Mouse (Mus musculus): ENCODE data around the gene Miip. TPM values are rescaled to one million over a fixed set of nuclear protein-coding genes. Genes with fewer than 3 reads are reported as not detected.
"Not testable (repeated sequence)": the region's sequence is repeated elsewhere in the genome, so short reads cannot be mapped to it uniquely, and the experiment has no call there.

Gene Miip
- polyA plus RNA-seq, 1 experiment from 2014 or later = 34.7 TPM

- no peak overlapping the region for H3K27ac ChIP-seq (ENCODE audit: low read depth, low read length)
- H3K4me1 ChIP-seq (ENCODE audit: control insufficient read depth, insufficient read depth, low read length) = no peaks in the 10 kb centered on the region
- no peak overlapping the region for H3K4me2 ChIP-seq (replicated peaks; ENCODE audit: low read depth, low read length)
- no peaks in the 10 kb centered on the region for H3K9me3 ChIP-seq (ENCODE audit: control insufficient read depth, low read length)
- no peak for ATAC-seq (ENCODE audit: low FRiP score, low TSS enrichment)
- peaks cover 84% of the 10 kb centered on the region for H3K36me3 ChIP-seq (ENCODE audit: control insufficient read depth, insufficient read depth, low read length)
- H3K9ac ChIP-seq (ENCODE audit: low read depth, low read length) = no peak overlapping the region
- no peaks in the 10 kb centered on the region for H3K27me3 ChIP-seq (ENCODE audit: control insufficient read depth, insufficient read depth, low read length)
- 96% methylated on average over 7 of the region's 7 CpGs for WGBS
- H3K4me3 ChIP-seq (ENCODE audit: low read length) = no peak overlapping the region
Observed at GRCm38 (mm10) chr4:147881792-147882191, 13.2 kb upstream of the Miip start.

GRCm38 (mm10) chr4:147879865-147880264 is 11.2 kb upstream of the Miip start:
- 60% methylated on average over 5 of the region's 5 CpGs for whole genome bisulfite sequencing
- no peak for ATAC-seq (ENCODE audit: low FRiP score, low TSS enrichment)
- Histone ChIP-seq H3K36me3 (ENCODE audit: control insufficient read depth, insufficient read depth, low read length) (peaks cover 79% of the 10 kb centered on the region), H3K4me1 (ENCODE audit: control insufficient read depth, insufficient read depth, low read length) (no peaks in the 10 kb centered on the region), H3K27ac (ENCODE audit: low read depth, low read length) (no peak overlapping the region), H3K9me3 (ENCODE audit: control insufficient read depth, low read length) (no peaks in the 10 kb centered on the region), H3K4me3 (ENCODE audit: low read length) (no peak overlapping the region), H3K9ac (ENCODE audit: low read depth, low read length) (no peak overlapping the region), H3K27me3 (ENCODE audit: control insufficient read depth, insufficient read depth, low read length) (no peaks in the 10 kb centered on the region), H3K4me2 (replicated peaks; ENCODE audit: low read depth, low read length) (no peak overlapping the region)

GRCm38 (mm10) chr4:147879456-147879855 is 10.8 kb upstream of the Miip start:
- H3K27ac ChIP-seq (ENCODE audit: low read depth, low read length) = no peak overlapping the region
- 66% methylated on average over 2 of the region's 2 CpGs for WGBS

GRCm38 (mm10) chr4:147878537-147878936 is 9.9 kb upstream of the Miip start:
- no peaks in the 10 kb centered on the region for H3K27me3 ChIP-seq (ENCODE audit: control insufficient read depth, insufficient read depth, low read length)
- H3K36me3 ChIP-seq (ENCODE audit: control insufficient read depth, insufficient read depth, low read length) = peaks cover 81% of the 10 kb centered on the region
- no peak overlapping the region for H3K9ac ChIP-seq (ENCODE audit: low read depth, low read length)
- no peak for ATAC-seq (ENCODE audit: low FRiP score, low TSS enrichment)
- WGBS = 96% methylated on average over 9 of the region's 9 CpGs
- H3K4me3 ChIP-seq (ENCODE audit: low read length) = no peak overlapping the region
- H3K9me3 ChIP-seq (ENCODE audit: control insufficient read depth, low read length) = no peaks in the 10 kb centered on the region
- H3K4me1 ChIP-seq (ENCODE audit: control insufficient read depth, insufficient read depth, low read length) = no peaks in the 10 kb centered on the region
- no peak overlapping the region for H3K4me2 ChIP-seq (replicated peaks; ENCODE audit: low read depth, low read length)
- H3K27ac ChIP-seq (ENCODE audit: low read depth, low read length) = no peak overlapping the region

More at GRCm38 (mm10) chr4:147879456-147879855, 10.8 kb upstream of the Miip start:
- Histone ChIP-seq H3K9ac (ENCODE audit: low read depth, low read length) (no peak overlapping the region), H3K9me3 (ENCODE audit: control insufficient read depth, low read length) (no peaks in the 10 kb centered on the region), H3K27me3 (ENCODE audit: control insufficient read depth, insufficient read depth, low read length) (no peaks in the 10 kb centered on the region), H3K36me3 (ENCODE audit: control insufficient read depth, insufficient read depth, low read length) (peaks cover 80% of the 10 kb centered on the region), H3K4me3 (ENCODE audit: low read length) (no peak overlapping the region), H3K4me2 (replicated peaks; ENCODE audit: low read depth, low read length) (no peak overlapping the region), H3K4me1 (ENCODE audit: control insufficient read depth, insufficient read depth, low read length) (no peaks in the 10 kb centered on the region)
- peak; percentile 14; the same call in 1 of the 2 replicates for ATAC-seq (ENCODE audit: low FRiP score, low TSS enrichment)

GRCm38 (mm10) chr4:147875852-147876575 is 7.4 kb upstream of the Miip start:
- H3K27me3 ChIP-seq (ENCODE audit: control insufficient read depth, insufficient read depth, low read length) = no peaks in the 10 kb centered on the region
- peaks cover 76% of the 10 kb centered on the region for H3K36me3 ChIP-seq (ENCODE audit: control insufficient read depth, insufficient read depth, low read length)
- no peak overlapping the region for H3K27ac ChIP-seq (ENCODE audit: low read depth, low read length)
- no peak for ATAC-seq (ENCODE audit: low FRiP score, low TSS enrichment)
- no peak overlapping the region for H3K4me2 ChIP-seq (replicated peaks; ENCODE audit: low read depth, low read length)
- H3K9ac ChIP-seq (ENCODE audit: low read depth, low read length) = no peak overlapping the region
- no peaks in the 10 kb centered on the region for H3K4me1 ChIP-seq (ENCODE audit: control insufficient read depth, insufficient read depth, low read length)
- H3K9me3 ChIP-seq (ENCODE audit: control insufficient read depth, low read length) = no peaks in the 10 kb centered on the region
- H3K4me3 ChIP-seq (ENCODE audit: low read length) = no peak overlapping the region
- WGBS = 86% methylated on average over 4 of the region's 4 CpGs

GRCm38 (mm10) chr4:147869238-147869637 is 622 bp upstream of the Miip start:
- Histone ChIP-seq H3K9ac (ENCODE audit: low read depth, low read length) (peak overlapping the region; percentile 66), H3K27ac (ENCODE audit: low read depth, low read length) (no peak overlapping the region)
- WGBS = 17% methylated on average over 5 of the region's 5 CpGs

GRCm38 (mm10) chr4:147867563-147868449 is 810 bp downstream of the Miip start:
- H3K27me3 ChIP-seq (ENCODE audit: control insufficient read depth, insufficient read depth, low read length) = no peaks in the 10 kb centered on the region
- peak overlapping the region; percentile 85 for H3K27ac ChIP-seq (ENCODE audit: low read depth, low read length)
- peak overlapping the region; percentile 76 for H3K9ac ChIP-seq (ENCODE audit: low read depth, low read length)
- 3% methylated on average over 22 of the region's 22 CpGs for WGBS
- peak overlapping the region; percentile 62 for H3K4me2 ChIP-seq (replicated peaks; ENCODE audit: low read depth, low read length)
- H3K4me1 ChIP-seq (ENCODE audit: control insufficient read depth, insufficient read depth, low read length) = peaks cover 19% of the 10 kb centered on the region
- no peaks in the 10 kb centered on the region for H3K9me3 ChIP-seq (ENCODE audit: control insufficient read depth, low read length)
- H3K4me3 ChIP-seq (ENCODE audit: low read length) = peak overlapping the region; percentile 87
- H3K36me3 ChIP-seq (ENCODE audit: control insufficient read depth, insufficient read depth, low read length) = peaks cover 27% of the 10 kb centered on the region
- peak; percentile 3; the same call in 1 of the 2 replicates for ATAC-seq (ENCODE audit: low FRiP score, low TSS enrichment)

More at GRCm38 (mm10) chr4:147869238-147869637, 622 bp upstream of the Miip start:
- no peaks in the 10 kb centered on the region for H3K9me3 ChIP-seq (ENCODE audit: control insufficient read depth, low read length)
- ATAC-seq (ENCODE audit: low FRiP score, low TSS enrichment) = no peak
- peak overlapping the region; percentile 87 for H3K4me3 ChIP-seq (ENCODE audit: low read length)
- no peaks in the 10 kb centered on the region for H3K27me3 ChIP-seq (ENCODE audit: control insufficient read depth, insufficient read depth, low read length)
- peak overlapping the region; percentile 65 for H3K4me2 ChIP-seq (replicated peaks; ENCODE audit: low read depth, low read length)
- H3K4me1 ChIP-seq (ENCODE audit: control insufficient read depth, insufficient read depth, low read length) = peaks cover 19% of the 10 kb centered on the region
- H3K36me3 ChIP-seq (ENCODE audit: control insufficient read depth, insufficient read depth, low read length) = peaks cover 36% of the 10 kb centered on the region

- H3K27me3 ChIP-seq (ENCODE audit: control insufficient read depth, insufficient read depth, low read length); H3K9ac ChIP-seq (ENCODE audit: low read depth, low read length); H3K27ac ChIP-seq (ENCODE audit: low read depth, low read length); H3K9me3 ChIP-seq (ENCODE audit: control insufficient read depth, low read length); ATAC-seq (ENCODE audit: low FRiP score, low TSS enrichment); H3K4me2 ChIP-seq (replicated peaks; ENCODE audit: low read depth, low read length); H3K4me3 ChIP-seq (ENCODE audit: low read length): not testable (repeated sequence)
- Histone ChIP-seq H3K4me1 (ENCODE audit: control insufficient read depth, insufficient read depth, low read length) (peaks cover 19% of the 10 kb centered on the region), H3K36me3 (ENCODE audit: control insufficient read depth, insufficient read depth, low read length) (peaks cover 29% of the 10 kb centered on the region)
- 21% methylated on average over 3 of the region's 3 CpGs for WGBS
Observed at GRCm38 (mm10) chr4:147866793-147867192, 1.8 kb downstream of the Miip start.

- H3K4me2 ChIP-seq (replicated peaks; ENCODE audit: low read depth, low read length) = no peak overlapping the region
- 97% methylated on average over 9 of the region's 9 CpGs for WGBS
- peaks cover 19% of the 10 kb centered on the region for H3K4me1 ChIP-seq (ENCODE audit: control insufficient read depth, insufficient read depth, low read length)
- H3K36me3 ChIP-seq (ENCODE audit: control insufficient read depth, insufficient read depth, low read length) = peaks cover 34% of the 10 kb centered on the region
- ATAC-seq (ENCODE audit: low FRiP score, low TSS enrichment) = no peak
- H3K27me3 ChIP-seq (ENCODE audit: control insufficient read depth, insufficient read depth, low read length) = no peaks in the 10 kb centered on the region
- H3K4me3 ChIP-seq (ENCODE audit: low read length) = no peak overlapping the region
- H3K27ac ChIP-seq (ENCODE audit: low read depth, low read length) = no peak overlapping the region
- no peak overlapping the region for H3K9ac ChIP-seq (ENCODE audit: low read depth, low read length)
- no peaks in the 10 kb centered on the region for H3K9me3 ChIP-seq (ENCODE audit: control insufficient read depth, low read length)
Observed at GRCm38 (mm10) chr4:147866056-147866455, 2.6 kb downstream of the Miip start.

Measured in kidney, embryonic 14.5 days (tissue).